Mouse (Mus musculus): Measurements from ENCODE around the gene Dupd1. TPM values are rescaled to one million over a fixed set of nuclear protein-coding genes. Genes with fewer than 3 reads are reported as not detected.

Gene Dupd1
- polyA plus RNA-seq (2017; shearing (Covaris generic)) = not detected

GRCm38 (mm10) chr14:21714486-21714885, at the start of gene Dupd1:
Dupd1 (minus strand) TSS chr14:21714576.

GRCm38 (mm10) chr14:21750881-21751542, 36.6 kb upstream of the Dupd1 start, which contains the start of gene Dusp13:
Dusp13 (minus strand) TSS chr14:21751181.

GRCm38 (mm10) chr14:21750008-21750880, 35.9 kb upstream of the Dupd1 start, which contains the start of gene Samd8:
Samd8 (plus strand) TSS chr14:21750531.

Other genes with a start within 250 kb of the Dupd1 start
- gene Kat6b, start 233.1 kb downstream of the Dupd1 start, polyA plus RNA-seq (2017; shearing (Covaris generic)) = 36.9 TPM
- 51.3 TPM for gene Samd8, start 36.0 kb upstream of the Dupd1 start, polyA plus RNA-seq (2017; shearing (Covaris generic))
- not detected for gene Dusp13, start 36.6 kb upstream of the Dupd1 start, polyA plus RNA-seq (2017; shearing (Covaris generic))
- 143 TPM for gene Vdac2, start 110.7 kb upstream of the Dupd1 start, polyA plus RNA-seq (2017; shearing (Covaris generic))
- gene Comtd1, start 134.4 kb upstream of the Dupd1 start, polyA plus RNA-seq (2017; shearing (Covaris generic)) = 11.4 TPM